Mouse (Mus musculus) limb, embryonic 14.5 days (tissue): ENCODE measurements at regions not wholly inside any gene's neighbourhood (a gene's known extent, or its start where the extent isn't known, plus 50 kb on each side); places are given as distances from the start of the nearest gene placed in this dataset.

ENCODE experiments used
- ATAC-seq: fragments of 200-750 bp; cut with Nextera tagmentation; 2 replicates; pipeline ENCODE4 v1.8.0; 2017; ENCODE audit warnings: low read depth, moderate number of reproducible peaks, moderate TSS enrichment; ENCODE audit not compliant: low FRiP score
- DNase-seq: peaks from one replicate; pipeline ENCODE4 v3.0.0-alpha.2; 2015; ENCODE audit warnings: low spot score
- H3K27ac ChIP-seq: fragments of 300-500 bp; sonication (generic); replicated peaks from 2 replicates; pipeline ENCODE4 v1.5.1; 2014; ENCODE audit warnings: low read depth, mild to moderate bottlenecking, low read length, moderate library complexity, mixed read lengths
- H3K27me3 ChIP-seq: fragments of 300-500 bp; sonication (generic); 2 replicates; pipeline ENCODE4 v1.6.1; 2014; ENCODE audit warnings: low read length, mixed read lengths; ENCODE audit not compliant: control insufficient read depth, insufficient read depth
- H3K36me3 ChIP-seq: fragments of 300-500 bp; sonication (generic); 2 replicates; pipeline ENCODE4 v1.6.1; 2014; ENCODE audit warnings: mild to moderate bottlenecking, low read length, moderate library complexity, mixed read lengths; ENCODE audit not compliant: control insufficient read depth, insufficient read depth
- H3K4me1 ChIP-seq: fragments of 300-500 bp; sonication (generic); 2 replicates; pipeline ENCODE4 v1.6.1; 2014; ENCODE audit warnings: antibody characterized with exemption, low read length, mixed read lengths; ENCODE audit not compliant: control insufficient read depth, insufficient read depth
- H3K4me2 ChIP-seq: fragments of 300-500 bp; sonication (generic); replicated peaks from 2 replicates; pipeline ENCODE4 v1.6.1; 2014; ENCODE audit warnings: low read depth, mild to moderate bottlenecking, low read length, moderate library complexity; ENCODE audit not compliant: severe bottlenecking
- H3K4me3 ChIP-seq: fragments of 300-500 bp; sonication (generic); replicated peaks from 2 replicates; pipeline ENCODE4 v1.5.1; 2014; ENCODE audit warnings: low read length
- H3K9ac ChIP-seq: fragments of 300-500 bp; sonication (generic); 2 replicates; pipeline ENCODE4 v1.6.1; 2014; ENCODE audit warnings: mild to moderate bottlenecking, low read depth, low read length, moderate library complexity; ENCODE audit not compliant: severe bottlenecking
- H3K9me3 ChIP-seq: fragments of 300-500 bp; sonication (generic); 2 replicates; pipeline ENCODE4 v1.6.1; 2016; ENCODE audit warnings: low read length; ENCODE audit not compliant: control insufficient read depth
- POLR2A ChIP-seq: fragments of 200-500 bp; IDR thresholded peaks from 2 replicates; pipeline ENCODE4 v1.8.0; 2012; ENCODE audit warnings: inconsistent platforms, mild to moderate bottlenecking, moderate library complexity, borderline replicate concordance; ENCODE audit not compliant: insufficient read depth, insufficient read length; ENCODE audit errors: extremely low read depth
- WGBS: fragments of 180-500 bp; shearing (Covaris S2); extraction: QIAGEN DNeasy Blood & Tissue Kit; methylation state at CpG from one replicate; pipeline ENCODE4 v1.1.7; 2014; 5-methylcytosine and 5-hydroxymethylcytosine counted together

DNA sequence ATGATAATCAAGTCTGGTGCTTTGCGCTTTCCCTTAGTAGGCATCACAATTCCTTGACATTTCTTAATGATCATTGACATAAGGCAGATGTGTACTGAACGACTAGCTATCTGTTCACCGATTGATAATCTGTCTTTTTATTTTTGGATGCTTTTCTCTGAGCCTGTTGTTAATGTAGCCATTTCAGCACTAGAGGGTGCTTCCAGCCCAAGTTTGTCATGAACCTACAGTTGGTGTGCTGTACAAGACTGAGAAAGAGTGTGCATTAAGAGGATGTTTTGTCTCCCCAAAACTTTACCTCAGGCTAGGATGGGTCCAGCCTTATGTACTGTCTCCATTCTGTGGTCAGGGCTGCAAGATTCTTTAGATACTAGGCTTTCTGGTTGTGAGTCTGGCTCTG, 116.0 kb upstream of the C030005K15Rik start:
- H3K4me2 ChIP-seq: no peak overlapping the region
- H3K9me3 ChIP-seq: no peaks in the 10 kb centered on the region
- DNase-seq: no peak
- no peaks in the 10 kb centered on the region for H3K36me3 ChIP-seq
- H3K4me1 ChIP-seq: no peaks in the 10 kb centered on the region
- H3K27me3 ChIP-seq: no peaks in the 10 kb centered on the region
- 93% methylated on average over 3 of the region's 3 CpGs for WGBS
- no peak overlapping the region for H3K4me3 ChIP-seq
- H3K9ac ChIP-seq: no peak overlapping the region
- no peak overlapping the region for H3K27ac ChIP-seq
- TF ChIP-seq POLR2A: no peak
- ATAC-seq: no peak

- H3K9ac ChIP-seq: no peak overlapping the region
- no peak for DNase-seq
- H3K4me2 ChIP-seq: no peak overlapping the region
- H3K4me1 ChIP-seq: no peaks in the 10 kb centered on the region
- ATAC-seq: no peak
- 70% methylated on average over 2 of the region's 2 CpGs for WGBS
- TF ChIP-seq POLR2A: no peak
- no peaks in the 10 kb centered on the region for H3K36me3 ChIP-seq
- no peak overlapping the region for H3K4me3 ChIP-seq
- H3K9me3 ChIP-seq: no peaks in the 10 kb centered on the region
- no peaks in the 10 kb centered on the region for H3K27me3 ChIP-seq
- H3K27ac ChIP-seq: no peak overlapping the region
Measured at GRCm38 (mm10) chr10:97851487-97851886, 124.9 kb upstream of the C030005K15Rik start.

DNA sequence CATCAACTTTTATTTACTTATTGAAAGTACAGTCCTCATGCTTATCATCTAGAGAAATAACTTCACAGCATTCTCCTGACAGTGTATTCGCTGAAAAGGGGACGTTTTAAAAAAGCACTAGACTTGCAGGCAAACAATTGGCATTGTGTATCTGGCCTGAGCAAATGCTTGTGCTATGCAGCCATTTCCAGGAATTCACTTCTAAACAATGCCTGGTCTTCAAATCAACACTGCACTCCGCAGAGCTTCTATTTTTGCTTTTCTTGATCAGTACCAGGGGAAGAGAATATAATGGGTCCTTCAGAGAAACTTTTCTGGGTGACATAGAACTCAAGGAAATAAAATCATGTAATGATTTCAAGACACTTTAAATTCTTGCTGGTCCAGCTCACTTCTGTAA, 150.5 kb upstream of the C030005K15Rik start:
- DNase-seq (no peak), ATAC-seq (no peak)
- TF ChIP-seq POLR2A: no peak
- H3K4me1 ChIP-seq: no peaks in the 10 kb centered on the region
- WGBS: 76% methylated on average over 3 of the region's 3 CpGs
- no peaks in the 10 kb centered on the region for H3K36me3 ChIP-seq
- no peak overlapping the region for H3K27ac ChIP-seq
- no peak overlapping the region for H3K4me2 ChIP-seq
- H3K27me3 ChIP-seq: no peaks in the 10 kb centered on the region
- no peak overlapping the region for H3K9ac ChIP-seq
- H3K4me3 ChIP-seq: no peak overlapping the region
- no peaks in the 10 kb centered on the region for H3K9me3 ChIP-seq

- no peaks in the 10 kb centered on the region for H3K9me3 ChIP-seq
- H3K9ac ChIP-seq: no peak overlapping the region
- no peak overlapping the region for H3K4me2 ChIP-seq
- ATAC-seq: no peak
- no peak overlapping the region for H3K4me3 ChIP-seq
- H3K27me3 ChIP-seq: no peaks in the 10 kb centered on the region
- WGBS: 100% methylated on average over 1 of the region's 1 CpGs
- H3K36me3 ChIP-seq: no peaks in the 10 kb centered on the region
- no peaks in the 10 kb centered on the region for H3K4me1 ChIP-seq
- DNase-seq: no peak
- no peak overlapping the region for H3K27ac ChIP-seq
- TF ChIP-seq POLR2A: no peak
Measured at GRCm38 (mm10) chr10:97886049-97886448, 159.5 kb upstream of the C030005K15Rik start.

GRCm38 (mm10) chr10:97905793-97906192, 179.2 kb upstream of the C030005K15Rik start:
- WGBS: 18% methylated on average over 4 of the region's 4 CpGs
- peak; percentile 6 for DNase-seq
- no peak overlapping the region for H3K4me2 ChIP-seq
- no peaks in the 10 kb centered on the region for H3K27me3 ChIP-seq
- H3K9ac ChIP-seq: no peak overlapping the region
- no peak overlapping the region for H3K4me3 ChIP-seq
- no peaks in the 10 kb centered on the region for H3K36me3 ChIP-seq
- H3K4me1 ChIP-seq: no peaks in the 10 kb centered on the region
- no peak for ATAC-seq
- no peaks in the 10 kb centered on the region for H3K9me3 ChIP-seq
- no peak overlapping the region for H3K27ac ChIP-seq
- TF ChIP-seq POLR2A: no peak

DNA sequence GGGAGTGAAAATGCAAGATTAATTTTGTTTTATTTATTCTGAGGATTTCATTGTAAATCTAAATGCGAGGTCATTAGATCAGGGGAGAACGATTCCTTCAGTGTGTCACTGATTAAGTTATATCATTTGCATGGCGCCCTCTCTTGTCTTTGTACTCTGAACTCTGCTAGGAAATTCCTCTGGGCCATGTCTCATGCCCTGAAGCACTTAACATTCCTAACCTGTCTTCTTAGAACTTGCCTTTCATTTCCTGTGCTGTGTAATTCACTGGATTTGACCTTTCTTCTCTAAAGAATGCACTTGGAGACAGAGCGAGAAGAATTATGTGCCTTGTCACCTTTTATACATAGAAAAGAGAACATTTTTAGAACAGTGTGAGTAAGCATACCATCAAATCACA, 199.0 kb upstream of the C030005K15Rik start:
- DNase-seq (no peak), ATAC-seq (no peak)
- no peak overlapping the region for H3K4me3 ChIP-seq
- no peaks in the 10 kb centered on the region for H3K27me3 ChIP-seq
- H3K27ac ChIP-seq: no peak overlapping the region
- no peak overlapping the region for H3K4me2 ChIP-seq
- H3K36me3 ChIP-seq: no peaks in the 10 kb centered on the region
- no peaks in the 10 kb centered on the region for H3K9me3 ChIP-seq
- H3K4me1 ChIP-seq: no peaks in the 10 kb centered on the region
- TF ChIP-seq POLR2A: no peak
- 37% methylated on average over 4 of the region's 4 CpGs for WGBS
- no peak overlapping the region for H3K9ac ChIP-seq
